Mouse (Mus musculus) adrenal gland, postnatal 0 days (tissue): Measurements from ENCODE around the gene Itfg2. TPM values are rescaled to one million over a fixed set of nuclear protein-coding genes. Genes with fewer than 3 reads are reported as not detected.

Experiments
- polyA plus RNA-seq: library from polyadenylated mRNA; unstranded; fragments of >200 nt; fragmentation: Nextera tagmentation; extraction: Ambion mirVana; gene quantifications from 2 replicates; pipeline ENCODE4 v1.2.1, GENCODE M21; 2015

Gene Itfg2
- 20.5 and 21.0 TPM in 2 replicates for polyA plus RNA-seq

GRCm38 (mm10) chr6:128424269-128425019 is at the start of gene Itfg2:
TSS of gene Itfg2 (minus strand) at chr6:128424931.

GRCm38 (mm10) chr6:128438317-128438870 is 13.7 kb upstream of the Itfg2 start, which contains the start of gene Fkbp4:
TSS of gene Fkbp4 (minus strand) at chr6:128438677.

GRCm38 (mm10) chr6:128398996-128399395 is 25.7 kb downstream of the Itfg2 start, which contains the start of gene Nrip2:
TSS of gene Nrip2 (plus strand) at chr6:128399296.

GRCm38 (mm10) chr6:128375192-128375591 is 49.5 kb downstream of the Itfg2 start, which contains the start of the genes Tex52 and Gm44596:
TSS of gene Tex52 (plus strand) at chr6:128375456.
TSS of gene Gm44596 (plus strand) at chr6:128375503.

GRCm38 (mm10) chr6:128362381-128363006 is 62.2 kb downstream of the Itfg2 start, which contains the start of the genes Rhno1 and Foxm1:
TSS of gene Rhno1 (minus strand) at chr6:128362911.
TSS of gene Foxm1 (plus strand) at chr6:128362967.

Other genes with a start within 250 kb of the Itfg2 start
- 0.95 and 1.1 TPM in 2 replicates for gene Tead4, start 124.1 kb downstream of the Itfg2 start, polyA plus RNA-seq
- 8.7 and 14.9 TPM in 2 replicates for gene Tulp3, start 69.1 kb downstream of the Itfg2 start, polyA plus RNA-seq
- gene Rhno1, start 62.0 kb downstream of the Itfg2 start, polyA plus RNA-seq: 35.5 and 40.3 TPM in 2 replicates
- gene Foxm1, start 62.0 kb downstream of the Itfg2 start, polyA plus RNA-seq: 6.0 and 6.9 TPM in 2 replicates
- gene Tex52, start 49.5 kb downstream of the Itfg2 start, polyA plus RNA-seq: 0.16 TPM in 1 of 2 replicates, not detected in the other
- gene Gm44596, start 49.4 kb downstream of the Itfg2 start, polyA plus RNA-seq: not detected in 2 replicates
- 5.3 and 6.0 TPM in 2 replicates for gene Nrip2, start 25.6 kb downstream of the Itfg2 start, polyA plus RNA-seq
- gene Fkbp4, start 13.7 kb upstream of the Itfg2 start, polyA plus RNA-seq: 161 and 192 TPM in 2 replicates
- gene Pzp, start 101.8 kb upstream of the Itfg2 start, polyA plus RNA-seq: 29.3 and 42.7 TPM in 2 replicates
- gene A2ml1, start 156.7 kb upstream of the Itfg2 start, polyA plus RNA-seq: 0.80 and 1.3 TPM in 2 replicates
- 0.14 TPM in 1 of 2 replicates, not detected in the other for gene Klrb1a, start 198.6 kb upstream of the Itfg2 start, polyA plus RNA-seq
- 1.1 TPM in 1 of 2 replicates, not detected in the other for gene Clec2h, start 237.5 kb upstream of the Itfg2 start, polyA plus RNA-seq